Mouse (Mus musculus): ENCODE data around the gene Clca4a.
"Not testable (repeated sequence)": the region's sequence is repeated elsewhere in the genome, so short reads cannot be mapped to it uniquely, and the experiment has no call there.

Clca4a gene

DNA sequence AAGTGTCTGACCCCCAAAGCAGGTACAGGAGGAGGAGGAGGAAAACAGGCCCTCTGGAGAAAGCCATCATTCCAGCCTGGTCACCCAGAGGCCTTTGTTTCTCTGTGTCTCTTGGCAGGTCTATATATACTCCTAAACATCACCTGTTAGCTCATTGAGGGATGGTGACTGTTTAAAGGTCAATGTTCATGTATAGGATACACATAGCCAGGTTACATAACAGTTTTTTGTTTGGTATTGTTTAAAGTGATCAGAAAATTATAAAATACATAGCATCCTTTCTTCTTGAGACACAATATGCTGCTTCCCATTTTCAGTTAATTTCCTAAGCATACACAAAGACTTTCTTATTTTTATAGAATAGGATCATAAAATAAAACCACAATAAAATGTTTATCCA lies at the start of gene Clca4a:
Clca4a (minus strand) TSS at position 101 of the 400 bp plus-strand sequence.
- no peak for DNase-seq

DNA sequence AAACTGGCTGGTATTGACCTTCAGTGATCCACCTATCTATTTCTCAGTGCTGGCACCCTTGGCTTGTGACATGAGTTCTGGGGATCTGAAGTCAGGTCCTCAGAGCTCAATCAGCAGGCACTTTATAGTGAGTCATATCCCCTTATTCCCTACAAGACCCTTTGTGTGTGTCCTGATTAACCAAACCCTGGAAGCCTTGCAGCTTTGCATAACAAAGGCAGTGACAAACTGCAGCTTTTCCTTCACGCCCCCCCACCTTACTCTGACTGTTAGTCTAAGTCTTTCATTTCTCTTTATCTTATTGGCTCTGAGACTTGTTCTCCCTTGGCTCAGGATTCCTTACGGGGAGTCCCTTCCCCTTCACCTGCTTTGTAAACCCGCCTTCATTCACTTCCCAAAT lies 43.0 kb upstream of the Clca4a start:
- DNase-seq = no peak

DNA sequence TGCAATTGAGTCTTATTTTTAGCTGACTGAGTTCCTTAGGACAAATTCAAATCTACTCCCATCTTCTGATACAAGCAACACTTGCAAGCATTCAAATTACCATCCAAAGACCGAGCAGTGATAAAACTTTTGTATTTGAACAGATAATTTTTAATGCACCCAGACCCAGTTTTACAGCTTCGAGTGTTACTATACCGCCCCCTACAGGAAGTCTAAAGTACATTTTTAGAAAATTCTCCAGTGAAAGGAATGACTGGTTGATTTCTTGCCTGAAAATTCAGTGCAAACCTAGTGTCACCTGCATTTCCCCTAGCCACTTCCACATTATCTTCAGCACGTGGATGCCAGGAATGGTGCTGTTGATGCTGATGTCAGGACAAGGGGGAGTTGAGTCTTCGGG lies 29.6 kb upstream of the Clca4a start:
- no peak for DNase-seq

DNA sequence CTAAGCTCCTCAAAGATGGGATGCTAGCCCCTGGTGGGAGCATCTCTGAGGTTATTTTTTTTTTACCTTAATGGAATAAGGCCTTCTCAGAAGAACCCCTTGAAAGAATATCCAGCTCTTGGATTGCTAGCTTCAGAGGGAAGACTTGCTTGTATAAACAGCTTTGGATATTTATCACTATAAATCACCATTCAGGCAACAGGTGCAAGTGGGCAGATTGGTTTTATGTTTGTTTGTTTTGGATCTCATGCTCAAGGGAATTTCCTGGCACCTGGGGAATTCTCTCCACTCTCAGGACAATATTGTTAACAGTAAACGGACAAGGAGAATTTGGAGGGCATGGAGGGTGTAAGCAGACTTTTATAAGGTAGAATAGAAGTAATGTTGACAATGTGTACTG lies 26.1 kb upstream of the Clca4a start:
- DNase-seq = no peak

DNA sequence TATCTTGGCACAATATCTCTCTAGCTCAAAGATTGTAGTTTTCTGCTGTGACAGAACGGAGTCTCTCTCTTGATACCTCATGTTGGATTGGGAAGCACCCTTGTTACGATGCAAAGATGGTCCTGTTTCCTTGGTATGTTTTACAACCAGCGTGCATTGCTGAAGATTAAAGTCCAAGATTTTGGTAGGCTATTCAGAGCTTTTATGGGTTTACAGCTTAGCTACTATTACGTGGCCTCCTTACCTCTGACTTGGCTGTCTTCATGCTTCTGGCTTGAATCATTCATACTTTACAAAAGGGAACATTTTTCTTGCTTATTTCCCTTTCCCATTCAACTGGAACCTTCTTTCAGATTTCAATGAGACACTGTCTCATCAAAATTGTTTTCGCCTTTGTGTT lies 18.2 kb upstream of the Clca4a start:
- DNase-seq = no peak

DNA sequence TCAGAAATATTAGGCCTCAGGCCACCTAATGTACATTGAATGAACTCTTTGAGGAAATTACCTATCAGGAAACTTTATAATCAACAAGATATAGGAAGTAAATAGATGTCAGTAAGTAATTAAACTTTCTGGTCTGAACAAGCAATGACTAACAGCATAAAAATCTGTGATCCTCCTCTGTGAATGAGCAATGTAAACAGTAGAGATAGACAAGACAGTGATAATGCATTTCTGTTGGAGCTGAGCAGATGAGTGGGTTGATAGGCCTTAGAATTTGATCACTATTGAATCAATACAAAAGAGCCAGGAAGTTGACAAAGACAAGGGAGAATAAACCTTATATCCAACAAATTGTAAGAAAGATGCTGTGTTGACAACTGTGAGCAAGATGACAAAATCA lies 17.8 kb upstream of the Clca4a start:
- DNase-seq = no peak

DNA sequence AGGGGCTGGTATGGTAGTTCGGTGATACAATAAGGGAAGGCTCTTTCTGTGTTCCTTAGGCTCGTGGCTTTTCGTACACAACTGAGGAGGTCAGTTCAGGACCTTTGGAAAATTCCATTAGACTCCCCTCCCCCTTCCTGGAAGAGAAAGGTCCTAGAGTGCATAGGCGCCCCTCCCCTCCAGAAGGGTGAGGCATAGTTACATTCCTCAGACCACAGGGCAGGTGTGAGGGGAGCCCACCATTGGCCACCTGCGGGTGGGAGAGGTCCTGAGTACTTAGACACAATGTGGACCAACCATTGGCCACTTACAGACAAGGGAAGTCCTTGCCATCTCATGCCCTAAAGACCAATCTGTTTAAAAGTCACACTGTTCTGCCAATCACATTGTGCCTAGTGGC lies 11.0 kb upstream of the Clca4a start:
- DNase-seq = no peak

DNA sequence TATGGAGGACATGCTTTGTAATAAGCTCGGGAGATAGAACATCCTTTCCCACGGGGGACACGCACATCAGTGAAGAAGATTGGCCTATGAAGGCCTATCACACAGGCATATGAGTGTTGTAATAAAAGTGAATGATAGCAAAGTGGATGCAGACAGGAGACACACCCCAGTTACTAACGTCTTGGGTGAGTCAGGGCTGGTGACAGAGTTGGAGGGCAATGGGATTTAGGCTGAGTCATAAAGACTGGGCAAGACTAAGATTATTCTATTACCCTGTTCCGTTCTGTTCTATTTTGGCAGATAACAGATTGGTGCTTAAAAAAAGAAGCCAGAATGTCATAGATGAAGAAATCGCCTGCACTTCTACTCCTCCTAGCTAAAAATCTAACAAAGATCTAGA lies 5.7 kb upstream of the Clca4a start:
- DNase-seq = no peak

DNA sequence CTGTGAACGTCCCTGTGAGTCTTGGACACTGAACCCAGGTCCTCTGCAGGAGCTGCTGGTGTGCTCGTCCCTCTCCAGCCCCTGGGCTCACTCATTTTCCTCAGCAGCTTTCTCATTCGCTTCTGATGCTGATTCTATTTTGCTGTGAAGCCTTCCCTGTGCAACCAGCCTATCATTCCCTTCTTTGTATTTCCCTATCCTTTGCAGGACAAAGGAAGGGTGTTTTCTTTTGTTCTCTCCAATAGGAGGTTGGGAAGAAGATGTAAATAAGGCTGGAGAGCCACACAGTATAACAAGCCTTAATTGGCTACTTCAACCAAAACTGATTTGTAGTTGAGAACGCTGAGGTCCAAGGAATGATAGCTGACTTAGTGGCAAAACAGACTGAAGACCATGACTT lies 2.8 kb upstream of the Clca4a start:
- no peak for DNase-seq

DNA sequence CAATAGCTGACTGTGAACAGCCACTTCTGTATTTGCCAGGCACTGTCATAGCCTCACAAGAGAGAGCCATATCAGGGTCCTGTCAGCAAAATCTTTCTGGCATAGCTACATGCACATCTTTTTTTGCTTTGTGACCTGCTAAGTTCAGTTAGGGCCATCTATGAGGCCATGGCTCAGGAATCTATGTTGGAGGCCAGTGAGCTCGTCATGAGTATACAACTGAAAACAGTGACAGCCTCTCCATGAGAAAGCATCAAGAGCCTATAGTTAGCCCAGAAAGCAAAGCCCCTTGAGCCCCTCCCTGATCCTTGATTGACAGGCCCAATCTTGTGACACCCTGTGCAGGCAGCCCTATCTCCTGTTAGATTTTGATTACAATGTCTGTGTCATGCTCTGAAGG lies 1.2 kb upstream of the Clca4a start:
- no peak for DNase-seq

DNA sequence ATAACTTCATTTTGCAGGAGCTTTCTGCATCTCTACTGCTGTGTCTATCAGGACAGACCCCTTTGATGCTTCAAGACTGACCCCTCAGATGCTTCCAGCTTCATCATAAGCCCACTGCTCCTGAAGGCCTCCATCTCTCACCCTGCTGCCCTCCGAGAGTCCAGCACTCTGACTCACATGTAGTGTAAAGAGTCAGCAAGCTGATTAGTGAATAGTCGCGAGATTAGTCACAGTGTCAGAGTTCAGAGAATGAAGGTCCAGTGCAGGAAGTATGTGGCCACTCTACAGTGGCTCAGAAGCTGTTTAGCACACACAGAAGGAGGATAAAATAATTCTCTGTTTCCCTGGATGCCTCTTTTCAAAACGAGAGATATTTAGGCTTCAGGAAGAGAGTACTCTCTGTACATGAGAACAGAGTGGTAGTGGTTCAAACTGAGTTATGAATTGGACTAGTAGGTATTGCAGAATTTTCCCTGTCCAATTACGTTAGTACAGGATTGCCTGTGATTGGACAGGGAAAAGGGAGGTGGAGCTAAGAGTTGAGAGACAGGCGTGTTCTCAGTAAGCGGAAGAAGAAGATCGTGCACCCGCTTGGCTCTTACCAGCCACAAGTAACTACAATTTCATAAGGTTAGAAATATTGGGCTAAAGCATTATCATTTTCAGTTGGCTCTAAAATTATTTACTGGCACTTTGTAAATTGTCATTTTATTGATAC lies 3.1 kb downstream of the Clca4a start:
- no peak for DNase-seq

DNA sequence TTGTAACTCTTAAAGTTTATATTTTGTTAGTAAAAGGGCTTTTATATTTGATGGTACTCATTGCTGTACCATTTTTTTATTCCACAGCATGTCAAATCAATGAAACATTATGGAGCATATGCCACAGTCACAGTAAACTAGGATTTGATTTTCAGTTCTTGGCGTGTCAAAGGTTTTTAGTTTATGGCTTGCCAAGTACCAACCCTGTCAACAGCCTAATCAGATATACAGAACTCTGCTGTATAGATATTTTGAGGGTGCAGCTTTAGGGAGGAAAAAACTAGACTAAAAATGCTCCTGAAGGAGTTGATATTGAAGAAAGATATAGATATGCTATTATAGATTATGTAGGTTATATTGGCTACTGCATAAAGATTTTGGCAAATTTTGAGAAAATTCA lies 5.1 kb downstream of the Clca4a start:
- DNase-seq = no peak

DNA sequence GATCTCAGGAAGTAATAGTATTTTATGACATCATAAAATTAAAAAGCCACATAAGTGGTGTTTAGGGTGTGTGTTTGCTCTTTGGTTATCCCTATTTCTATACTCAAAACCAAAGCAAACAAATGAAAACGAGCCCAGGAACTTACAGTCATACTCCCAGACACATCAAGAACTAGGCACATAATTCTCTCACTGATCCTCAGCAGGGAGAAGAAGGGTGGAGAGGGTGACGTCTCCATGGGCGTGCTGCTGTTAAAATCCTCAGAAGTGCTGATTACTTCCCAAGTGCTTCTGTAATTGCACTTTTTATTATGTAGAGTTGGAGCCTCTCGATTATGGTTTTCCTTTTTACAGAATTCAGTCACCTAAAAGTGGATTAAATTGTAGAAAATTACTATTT lies 8.8 kb downstream of the Clca4a start:
- no peak for DNase-seq

DNA sequence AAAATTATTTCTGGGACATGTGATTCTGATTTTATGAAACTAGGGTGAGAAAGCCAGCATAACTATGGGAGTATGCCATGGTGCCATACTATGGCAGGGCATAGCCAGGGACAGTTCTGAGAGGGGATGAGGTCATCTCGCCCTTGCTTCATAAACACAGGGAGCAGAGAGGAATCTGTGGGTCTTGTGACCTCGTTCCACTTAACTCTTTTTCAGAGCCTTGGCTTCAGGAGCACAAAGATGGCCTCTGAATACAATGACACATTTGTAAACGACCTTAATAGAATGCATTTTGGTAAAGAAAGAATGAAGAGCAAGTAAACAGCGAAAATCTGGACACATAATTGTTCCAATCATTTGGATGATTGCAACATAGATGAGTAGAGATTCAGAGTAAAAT lies 24.0 kb downstream of the Clca4a start:
- no peak for DNase-seq

DNA sequence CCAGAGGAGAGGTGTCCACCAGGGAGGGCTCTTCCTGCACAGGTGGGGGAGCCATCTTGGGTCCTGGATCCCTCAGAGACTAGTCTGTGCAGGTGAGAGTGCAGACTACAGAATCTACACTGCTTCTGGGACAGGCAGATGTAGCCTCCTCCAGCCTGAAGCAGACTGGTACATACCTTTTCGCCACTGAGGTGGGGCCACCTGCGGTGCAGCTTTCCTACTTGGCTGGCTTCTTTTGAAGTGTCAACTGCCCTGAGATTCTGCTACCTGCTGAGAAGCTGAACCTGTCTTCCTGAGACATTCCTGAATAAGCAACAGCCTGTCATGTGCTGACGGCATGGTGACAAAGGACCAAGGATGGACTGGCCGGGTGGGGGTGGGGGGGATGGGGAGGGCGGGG lies 27.5 kb downstream of the Clca4a start:
- not testable (repeated sequence) for DNase-seq

DNA sequence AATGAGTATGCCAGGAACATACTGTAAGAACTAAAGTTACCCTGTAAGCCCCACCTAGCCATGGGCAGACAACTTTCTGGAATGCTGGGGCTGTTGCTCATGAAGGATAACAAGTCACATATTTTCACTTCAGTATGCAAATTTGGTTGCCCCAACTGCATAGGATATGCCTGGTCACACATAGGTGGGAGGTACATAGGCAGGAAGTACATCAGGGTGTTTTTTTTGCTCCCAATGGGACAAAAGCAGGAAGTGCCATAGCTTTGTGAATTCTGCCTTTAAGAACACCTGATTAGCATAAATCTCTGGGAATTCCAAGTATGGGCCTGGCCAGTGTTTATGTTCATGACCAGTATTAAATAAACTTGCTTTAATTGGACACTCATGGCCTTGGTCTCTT lies 41.2 kb downstream of the Clca4a start:
- not testable (repeated sequence) for DNase-seq

DNA sequence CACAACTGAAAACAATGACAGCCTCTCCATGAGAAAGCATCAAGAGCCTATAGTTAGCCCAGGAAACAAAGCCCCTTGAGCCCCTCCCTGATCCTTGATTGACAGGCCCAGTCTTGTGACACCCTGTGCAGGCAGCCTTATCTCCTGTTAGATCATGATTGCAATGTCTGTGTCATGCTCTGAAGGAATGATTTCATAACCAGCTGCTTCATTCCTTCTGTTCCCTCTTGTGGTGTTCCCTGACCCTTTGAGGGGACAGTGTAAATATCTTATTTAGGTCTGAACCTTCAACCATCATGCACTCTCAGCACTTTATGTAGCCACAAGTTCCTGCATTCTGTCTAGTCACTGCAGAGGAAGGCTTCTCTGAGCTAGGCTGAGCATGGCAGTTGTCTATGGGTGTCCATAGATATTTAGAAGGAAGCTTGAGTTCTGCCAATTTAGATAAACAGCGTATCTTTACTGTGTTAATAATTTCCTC lies 41.8 kb downstream of the Clca4a start:
- no peak for DNase-seq

DNA sequence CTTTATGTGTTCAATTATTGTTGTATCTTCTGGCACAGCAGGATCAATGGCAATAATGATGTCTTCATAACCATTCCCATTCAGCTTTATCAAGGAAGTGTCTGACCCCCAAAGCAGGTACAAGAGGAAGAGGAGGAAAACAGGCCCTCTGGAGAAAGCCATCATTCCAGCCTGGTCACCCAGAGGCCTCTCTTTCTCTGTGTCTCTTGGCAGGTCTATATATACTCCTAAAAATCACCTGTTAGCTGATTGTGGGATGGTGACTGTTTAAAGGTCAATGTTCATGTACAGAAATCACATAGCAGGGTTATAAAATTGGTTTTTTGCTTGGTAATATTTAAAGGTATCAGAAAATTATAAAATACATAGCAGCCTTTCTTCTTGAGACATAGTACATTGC lies 42.5 kb downstream of the Clca4a start, which contains the start of gene Clca4b:
Clca4b (minus strand) TSS at position 195 of the 400 bp plus-strand sequence.
- no peak for DNase-seq

DNA sequence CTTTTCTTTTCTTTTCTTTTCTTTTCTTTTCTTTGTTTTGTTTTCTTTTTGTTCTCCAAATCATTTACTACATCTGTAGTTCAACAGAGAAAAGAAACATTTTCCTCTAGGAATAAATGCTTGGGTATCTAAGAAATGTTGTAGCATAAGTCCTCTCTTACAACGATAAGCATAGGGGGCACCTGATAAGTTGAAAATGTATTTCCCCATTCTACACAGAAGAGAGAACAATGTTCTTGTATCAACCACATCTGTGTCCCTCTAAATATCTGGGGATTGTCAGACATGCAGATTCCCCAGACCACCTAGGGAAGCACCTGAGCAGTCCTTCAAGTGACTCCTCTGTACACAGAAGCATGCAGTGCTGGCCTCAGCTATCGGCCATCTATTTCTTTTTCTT lies 60.8 kb downstream of the Clca4a start:
- DNase-seq = no peak

All from liver (tissue).